Mouse (Mus musculus) kidney, postnatal 25 days (tissue): ENCODE data around the gene Ints5.

Experiments
- DNase-seq, 2 experiments: peaks; one replicate each; pipeline ENCODE4 v3.0.0; 2021; ENCODE audit warnings: mixed read lengths in 2 of 2

The Ints5 gene

DNA sequence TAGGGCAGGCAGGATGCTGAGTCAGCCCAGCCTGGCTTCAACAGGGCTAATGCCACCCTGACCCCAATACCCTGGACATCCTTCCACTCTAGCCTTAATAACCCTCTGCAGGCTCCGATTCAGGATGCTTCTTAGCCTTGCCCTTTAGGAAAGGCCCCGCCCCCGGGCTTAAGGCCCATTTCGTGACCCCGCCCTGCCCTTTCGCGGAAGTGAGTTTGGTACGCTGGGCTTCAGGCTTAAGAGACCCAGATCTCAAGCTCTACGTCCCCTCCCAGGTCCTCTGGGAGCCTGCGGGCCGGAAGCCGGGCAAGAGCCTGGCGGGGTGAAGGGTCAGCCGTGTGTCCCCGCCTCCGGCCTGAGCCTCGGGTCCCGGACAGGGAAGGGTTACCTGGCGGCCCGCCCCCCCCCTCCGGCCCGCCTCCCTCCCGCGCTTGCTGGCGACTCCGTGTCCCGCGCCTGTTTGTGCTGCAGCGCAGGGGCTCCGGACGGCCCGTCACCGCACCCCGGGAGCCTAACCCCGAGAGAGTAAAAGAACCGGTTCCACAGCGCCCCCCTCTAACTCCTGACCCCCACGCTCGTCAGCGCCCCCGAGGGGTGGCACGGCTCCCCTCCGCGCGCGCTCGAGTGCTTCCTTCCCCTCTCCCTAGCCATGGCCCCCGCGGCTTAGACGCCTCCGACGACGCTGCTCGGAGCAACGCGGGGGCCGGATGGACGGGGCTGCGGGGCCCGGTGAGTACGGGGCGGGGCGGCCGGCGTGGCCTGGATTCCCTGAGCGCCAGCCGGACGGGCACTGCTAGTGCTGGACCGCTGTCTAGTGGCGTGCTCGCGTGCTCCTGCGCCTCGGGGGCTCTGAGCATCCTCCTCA, 36.7 kb downstream of the Ints5 start, which contains the start of the genes Rom1 and Eml3:
Rom1 (minus strand) TSS at position 133 of the 865 bp plus-strand sequence.
Eml3 (plus strand) TSS at position 329 of the 865 bp plus-strand sequence.
- DNase-seq: peak; percentile 94 to 95

DNA sequence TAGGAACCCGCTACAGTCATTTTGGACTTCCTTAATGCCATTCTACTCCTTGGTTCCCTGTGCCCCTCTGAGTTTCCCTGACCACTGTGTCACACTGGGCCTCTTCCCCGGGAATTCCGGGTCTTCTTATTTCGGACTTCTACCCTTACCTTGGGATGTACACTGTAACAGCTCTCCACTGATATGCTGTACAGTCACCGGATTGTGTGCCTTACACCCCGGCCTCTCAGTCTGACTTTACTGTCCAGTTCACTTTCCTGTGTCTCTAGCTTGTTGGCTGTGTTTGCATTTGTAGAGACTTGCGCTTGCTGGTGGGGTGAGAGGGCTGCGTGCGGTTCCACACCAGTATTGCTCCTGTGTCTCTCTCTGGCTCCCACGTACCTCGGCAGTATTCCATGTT, 37.3 kb downstream of the Ints5 start:
- no peak for DNase-seq

DNA sequence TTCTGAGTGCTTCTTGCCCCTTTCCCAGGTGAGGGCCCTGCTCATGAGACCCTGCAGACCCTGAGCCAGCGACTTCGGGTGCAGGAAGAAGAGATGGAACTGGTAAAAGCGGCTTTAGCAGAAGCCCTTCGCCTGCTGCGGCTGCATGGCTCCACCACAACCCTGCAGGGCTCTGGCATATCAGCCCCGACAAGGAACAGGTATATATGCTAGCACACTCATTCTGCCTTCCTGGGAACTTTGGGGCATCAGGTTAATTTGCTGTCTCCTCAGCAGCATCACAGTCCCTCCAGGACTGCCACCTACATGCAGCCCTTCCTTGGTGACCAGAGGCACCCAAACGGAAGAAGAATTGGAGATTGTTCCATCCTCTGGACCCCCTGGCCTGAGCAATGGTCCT, 38.0 kb downstream of the Ints5 start:
- DNase-seq: no peak

DNA sequence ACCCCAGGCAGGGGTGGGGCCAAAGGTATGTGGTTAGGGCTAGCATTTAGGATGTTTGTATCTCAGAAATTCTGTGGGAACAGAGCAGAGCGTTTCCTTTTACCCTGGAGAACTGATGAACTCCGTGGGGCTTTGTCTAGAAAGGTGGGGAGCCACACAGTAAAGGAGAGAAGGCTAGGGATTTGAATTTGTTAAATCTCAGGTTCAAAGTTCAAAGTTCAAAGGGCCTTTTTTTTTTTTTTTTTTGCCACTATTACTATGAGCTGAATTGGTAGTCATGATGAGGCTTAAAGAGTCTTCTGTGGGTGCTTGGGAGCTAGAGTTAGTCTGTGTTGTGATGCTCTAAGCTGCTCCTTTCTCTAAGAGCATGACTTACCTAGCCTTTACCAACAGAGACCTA, 43.9 kb downstream of the Ints5 start:
- no peak for DNase-seq

DNA sequence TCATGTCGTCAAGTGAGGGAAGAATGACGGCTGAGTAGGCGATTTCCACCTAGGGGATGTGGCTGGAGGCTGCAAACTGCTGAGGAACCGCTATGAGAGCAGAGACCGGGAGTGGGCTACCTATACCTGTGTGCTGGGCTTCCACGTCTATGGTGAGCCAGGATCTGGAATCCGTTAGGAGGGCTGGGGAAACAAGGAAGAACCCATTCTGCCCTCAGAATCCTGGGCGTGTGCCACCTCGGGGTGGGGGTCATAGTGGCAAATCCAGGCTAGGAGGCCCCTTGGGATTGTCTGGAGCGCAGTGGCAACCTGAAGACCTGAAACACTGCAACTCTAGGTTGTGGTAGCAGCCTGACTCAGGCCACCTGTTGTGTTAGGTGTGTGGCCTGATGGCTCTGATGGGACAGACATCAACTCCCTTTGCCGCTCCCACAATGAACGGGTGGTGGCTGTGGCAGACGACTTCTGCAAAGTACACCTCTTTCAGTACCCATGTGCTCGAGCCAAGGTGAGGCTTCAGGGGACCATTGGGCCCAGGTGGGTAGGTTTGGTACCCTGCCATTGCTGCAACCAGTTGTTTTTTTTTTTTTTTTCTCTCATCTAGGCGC, 47.8 kb downstream of the Ints5 start:
- DNase-seq: no peak

DNA sequence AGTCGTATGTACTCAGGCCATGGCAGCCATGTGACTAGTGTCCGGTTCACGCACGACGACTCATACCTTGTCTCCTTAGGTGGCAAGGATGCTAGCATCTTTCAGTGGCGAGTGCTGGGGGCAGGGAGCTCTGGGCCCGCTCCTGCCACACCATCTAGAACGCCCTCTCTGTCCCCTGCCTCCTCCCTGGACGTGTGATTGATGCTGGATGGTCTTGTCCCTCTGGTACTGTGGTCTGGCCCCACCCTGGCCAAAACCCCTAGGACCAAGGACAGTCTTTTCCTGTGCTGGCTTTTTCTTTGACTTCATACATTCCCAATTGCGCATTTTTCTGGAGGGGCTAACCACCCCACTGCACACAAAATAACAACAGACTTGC, 48.3 kb downstream of the Ints5 start:
- DNase-seq: no peak

DNA sequence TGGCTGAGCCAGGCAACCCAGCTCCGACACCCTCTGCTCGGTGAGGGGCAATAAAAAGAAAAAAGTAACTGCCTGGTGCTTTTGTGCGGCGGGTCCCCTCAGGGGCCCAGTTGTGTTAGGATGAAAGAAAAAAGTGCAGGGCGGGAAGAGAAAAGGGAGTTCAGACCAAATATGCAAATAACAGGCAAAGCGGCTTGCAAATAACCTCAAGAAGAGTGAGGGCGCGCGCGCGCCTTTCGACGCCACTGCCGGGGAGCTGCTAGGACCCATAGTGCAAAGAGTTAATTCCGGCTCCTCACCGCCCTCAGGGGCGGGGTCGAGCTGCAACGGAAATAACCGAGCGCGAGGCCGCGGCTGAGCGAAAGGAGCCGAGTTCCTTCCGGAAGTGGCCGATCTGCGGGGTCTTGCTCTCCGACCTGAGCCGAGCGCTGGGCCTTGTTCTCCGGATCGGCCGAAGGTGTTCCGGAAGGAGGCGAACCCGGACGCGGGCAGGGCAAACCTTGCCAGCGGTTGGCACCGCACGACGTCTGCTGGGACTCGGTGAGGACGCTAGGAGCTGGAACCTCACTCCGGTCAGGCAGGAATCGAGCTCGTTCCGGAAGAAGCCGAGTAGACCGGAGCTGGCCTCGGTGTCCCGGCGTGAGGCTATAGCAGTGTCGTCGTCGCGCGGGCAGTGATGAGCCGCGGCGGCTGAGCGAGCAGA, 48.9 kb downstream of the Ints5 start, which contains the start of gene Mta2:
Mta2 (plus strand) TSS at position 361 of the 703 bp plus-strand sequence.
- peak; percentile 98 for DNase-seq

DNA sequence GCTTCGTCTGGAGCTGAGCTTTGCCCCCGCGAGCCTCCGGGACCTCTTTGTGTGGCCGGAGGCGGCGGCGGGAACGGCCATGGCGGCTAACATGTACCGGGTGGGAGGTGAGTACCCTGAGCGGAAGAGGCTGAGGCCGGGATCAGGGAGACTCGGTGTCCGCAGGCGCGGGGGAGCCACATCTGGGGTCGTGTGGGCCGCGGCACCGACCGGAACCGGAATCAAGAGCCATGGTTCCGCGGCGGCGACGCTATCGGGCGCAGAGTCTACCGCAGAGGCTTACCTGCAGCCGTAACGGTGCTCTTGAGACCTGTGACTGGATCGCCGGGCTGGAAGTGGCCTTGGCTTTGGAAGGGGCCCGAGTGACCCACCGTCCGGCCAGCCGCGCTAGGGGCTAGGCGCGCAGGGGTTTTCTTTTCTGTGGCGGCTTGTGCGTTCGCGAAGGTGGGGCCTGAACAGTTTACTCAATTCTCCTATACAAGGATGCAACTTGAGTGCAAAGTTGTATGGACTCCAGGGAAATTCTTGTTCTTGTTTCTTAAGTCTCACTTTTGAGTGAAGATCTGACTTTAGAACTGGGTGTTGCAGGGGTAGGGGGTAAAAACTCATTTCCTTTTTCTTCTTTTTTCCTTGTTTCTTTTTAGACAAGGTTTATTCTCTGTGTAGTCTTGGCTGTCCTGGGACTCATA, 49.6 kb downstream of the Ints5 start:
- DNase-seq: peak; percentile 62 to 82

DNA sequence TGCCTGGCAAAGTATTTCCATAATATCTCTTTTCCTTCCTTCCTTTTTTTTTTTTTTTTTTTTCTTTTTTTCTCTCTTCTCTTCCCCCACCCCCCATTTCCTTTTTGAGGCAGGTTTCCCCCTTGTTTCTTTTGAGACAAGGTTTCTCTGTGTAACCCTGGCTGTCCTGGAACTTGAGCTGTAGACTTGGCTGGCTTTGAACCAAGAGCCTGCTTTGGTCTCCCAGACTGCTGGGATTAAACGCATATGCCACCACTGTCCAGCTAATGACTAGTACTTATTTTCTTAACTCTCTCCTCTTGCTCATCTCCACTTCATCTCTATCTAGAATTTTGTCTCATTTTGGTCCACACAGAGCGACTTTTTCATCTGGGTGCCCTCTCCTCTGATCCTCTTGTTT, 50.2 kb downstream of the Ints5 start:
- DNase-seq: no peak

DNA sequence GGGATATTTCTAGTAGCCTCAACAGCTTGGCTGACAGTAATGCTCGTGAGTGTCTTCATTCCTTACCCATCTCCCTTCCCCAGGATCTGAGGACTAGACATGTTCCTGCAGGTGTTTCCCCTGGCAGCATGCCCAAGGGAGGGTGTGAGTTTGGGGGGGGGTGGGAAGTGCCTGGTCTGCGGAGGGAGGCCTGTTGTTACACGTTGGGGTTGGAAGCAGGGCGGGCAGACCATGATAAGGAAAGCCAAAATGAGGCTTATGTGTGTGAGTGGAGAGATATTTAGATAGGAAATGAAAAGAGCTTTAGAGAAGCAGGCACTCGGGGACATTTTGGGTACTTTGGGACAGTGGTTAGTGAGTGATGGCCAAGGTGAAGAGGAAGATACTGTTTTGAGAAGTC, 51.3 kb downstream of the Ints5 start:
- peak in 1 of 2 experiments; percentile 57 for DNase-seq

DNA sequence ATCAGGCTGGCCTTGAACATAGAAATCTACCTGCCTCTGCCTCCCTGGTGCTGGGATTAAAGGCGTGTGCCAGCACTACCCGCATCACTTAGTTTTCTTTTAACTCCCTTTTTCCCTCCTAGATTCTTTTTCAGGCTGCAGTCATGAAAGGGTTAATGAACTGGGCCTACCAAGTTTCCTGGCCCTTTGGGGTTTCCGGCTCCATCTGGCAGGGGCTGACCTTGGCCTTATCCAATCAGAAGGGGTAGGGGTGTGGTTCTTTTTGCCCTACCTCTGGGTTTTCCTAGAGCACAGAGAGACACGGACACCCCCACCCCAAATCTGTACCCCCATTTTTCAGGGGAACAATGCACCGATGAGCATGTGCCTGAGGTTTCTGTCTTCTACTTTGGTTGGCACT, 51.9 kb downstream of the Ints5 start:
- peak; percentile 89 to 90 for DNase-seq

DNA sequence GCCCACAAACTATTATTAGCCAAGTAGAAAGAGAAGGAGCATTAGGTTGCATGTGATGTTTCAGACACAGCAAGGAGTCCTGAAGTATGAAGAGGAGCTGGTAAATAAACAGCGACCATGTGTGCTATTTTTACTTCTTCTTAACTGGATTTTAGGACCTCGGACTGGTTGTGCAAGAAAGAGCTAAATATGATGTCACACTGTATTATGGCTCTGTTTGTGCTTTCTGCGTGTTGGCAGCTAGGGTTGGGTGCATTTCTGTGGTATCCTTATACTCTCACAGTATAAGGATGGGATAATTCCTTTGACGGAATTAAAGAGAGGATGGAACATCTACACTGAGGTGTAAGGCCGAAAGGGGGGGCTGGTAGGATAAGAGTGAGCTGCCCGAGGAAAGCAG, 52.4 kb downstream of the Ints5 start:
- DNase-seq: no peak

DNA sequence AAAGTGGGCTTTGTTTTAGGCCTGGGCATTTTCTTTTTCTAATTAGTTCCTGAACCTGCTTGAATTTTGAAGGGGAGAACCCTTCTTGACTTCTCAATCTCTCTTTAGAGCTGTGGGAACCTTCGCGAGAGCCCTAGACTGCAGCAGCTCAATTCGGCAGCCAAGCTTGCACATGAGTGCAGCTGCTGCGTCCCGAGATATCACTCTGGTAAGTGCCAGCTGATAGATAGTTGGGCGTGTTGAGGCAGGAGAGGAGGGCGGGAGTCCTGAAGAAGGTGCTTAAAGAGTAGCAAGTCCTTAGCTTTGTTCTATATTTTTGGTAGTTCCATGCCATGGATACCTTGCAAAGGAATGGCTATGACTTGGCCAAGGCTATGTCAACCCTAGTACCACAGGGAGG, 54.1 kb downstream of the Ints5 start:
- DNase-seq: no peak
